Mouse (Mus musculus) telencephalon, adult 2 months (tissue): ENCODE results near the gene Psmb2.

Experiments used
- DNase-seq: peaks from one replicate; pipeline ENCODE4 v3.0.0-alpha.2; 2011; ENCODE audit warnings: low read depth, low spot score

Gene Psmb2

DNA sequence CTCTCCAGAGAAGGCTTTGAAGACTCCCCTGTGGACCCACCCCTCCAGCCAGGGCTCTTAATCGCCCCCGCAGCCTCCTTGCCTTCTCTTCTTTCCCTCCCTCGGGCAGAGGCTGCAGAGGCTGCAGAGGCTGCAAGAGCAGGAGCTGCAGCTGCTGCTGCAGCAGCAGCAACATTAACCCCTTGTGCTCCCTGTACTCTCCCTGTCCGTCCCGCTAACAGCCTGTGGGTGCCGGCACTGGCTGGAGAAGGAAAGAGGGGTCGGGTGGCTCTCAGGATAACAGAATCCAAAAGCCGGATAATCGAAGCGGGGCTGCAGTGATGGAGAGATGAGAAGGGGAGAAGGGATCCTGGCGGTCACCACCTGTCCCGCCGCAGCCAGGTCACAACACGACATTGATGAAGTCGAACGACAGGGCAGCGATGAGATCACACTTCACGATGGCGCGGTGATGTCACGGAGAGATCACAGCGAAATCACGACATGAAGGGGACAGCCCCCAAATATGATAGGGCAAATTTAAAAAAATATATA, 75.2 kb downstream of the Psmb2 start:
- no peak for DNase-seq

DNA sequence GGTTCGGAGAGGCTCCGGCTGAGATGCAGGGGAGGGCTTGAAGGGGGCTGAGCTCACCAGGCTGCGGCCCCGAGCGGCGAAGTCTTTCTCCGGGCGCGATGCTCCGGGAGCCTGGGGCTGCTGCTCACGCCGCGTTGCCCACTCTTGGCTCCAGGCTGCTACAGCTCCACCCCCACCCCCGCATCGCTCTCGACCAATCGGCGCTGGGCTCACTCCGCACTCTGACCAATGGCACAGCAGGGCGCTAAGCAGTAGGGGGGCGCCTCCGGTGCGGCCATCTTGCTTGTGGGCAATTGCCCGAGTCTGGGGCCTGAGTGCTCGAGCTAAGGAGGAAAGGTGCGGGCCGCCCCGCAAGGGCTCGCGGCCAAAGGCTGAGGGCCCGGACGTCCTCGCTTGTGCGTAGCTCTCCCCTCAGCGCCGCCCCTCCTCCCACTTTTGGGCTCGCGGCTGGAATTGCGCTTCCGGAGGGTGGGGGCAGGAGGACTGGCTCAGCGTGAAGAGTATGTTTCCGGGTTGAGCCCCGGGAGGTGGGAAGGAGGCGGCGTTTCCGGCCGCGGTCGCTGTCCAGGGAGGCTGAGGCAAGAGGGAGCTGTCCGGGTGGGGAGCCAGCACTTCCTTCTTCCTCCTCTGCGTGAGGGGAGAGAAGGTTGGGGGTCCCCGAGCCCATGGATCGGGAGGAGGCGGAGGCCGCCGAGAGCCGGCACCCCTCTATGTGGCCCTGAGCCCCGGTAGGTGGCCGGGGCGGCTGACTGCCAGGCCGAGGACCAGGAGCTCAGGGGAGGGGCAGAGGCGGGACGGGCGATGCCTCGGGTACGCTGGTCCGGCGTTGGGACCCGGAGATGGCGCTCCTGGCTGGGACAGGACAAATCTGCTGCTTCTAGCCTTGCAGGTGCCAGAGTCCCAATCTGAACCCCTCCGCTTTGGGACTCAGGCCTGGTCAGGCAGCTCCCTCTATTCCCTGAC, 76.1 kb downstream of the Psmb2 start, which contains the start of the genes Ncdn and AU040320:
Ncdn (minus strand) TSS at position 171 of the 963 bp plus-strand sequence.
AU040320 (plus strand) TSS at position 277 of the 963 bp plus-strand sequence.
- peak; percentile 93 for DNase-seq

DNA sequence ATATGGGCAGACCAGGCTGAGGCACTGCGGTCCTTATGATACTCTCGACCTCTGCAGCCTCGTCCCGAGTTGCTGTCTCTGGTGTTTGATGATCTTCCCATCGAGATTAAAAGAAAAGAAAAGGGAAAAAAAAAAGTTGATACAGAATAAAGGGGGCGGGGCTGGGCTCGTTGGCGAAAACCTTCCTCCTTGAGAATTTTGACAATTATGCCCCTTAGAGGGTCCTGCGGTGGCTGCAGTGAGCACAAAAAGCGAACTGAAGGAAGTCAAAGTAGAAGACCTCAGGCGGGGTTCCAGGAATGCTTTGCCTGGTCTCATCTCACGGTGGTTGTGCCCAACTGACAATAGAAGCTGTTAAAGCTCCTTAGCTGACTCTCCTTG, 76.8 kb downstream of the Psmb2 start:
- DNase-seq, result no peak

DNA sequence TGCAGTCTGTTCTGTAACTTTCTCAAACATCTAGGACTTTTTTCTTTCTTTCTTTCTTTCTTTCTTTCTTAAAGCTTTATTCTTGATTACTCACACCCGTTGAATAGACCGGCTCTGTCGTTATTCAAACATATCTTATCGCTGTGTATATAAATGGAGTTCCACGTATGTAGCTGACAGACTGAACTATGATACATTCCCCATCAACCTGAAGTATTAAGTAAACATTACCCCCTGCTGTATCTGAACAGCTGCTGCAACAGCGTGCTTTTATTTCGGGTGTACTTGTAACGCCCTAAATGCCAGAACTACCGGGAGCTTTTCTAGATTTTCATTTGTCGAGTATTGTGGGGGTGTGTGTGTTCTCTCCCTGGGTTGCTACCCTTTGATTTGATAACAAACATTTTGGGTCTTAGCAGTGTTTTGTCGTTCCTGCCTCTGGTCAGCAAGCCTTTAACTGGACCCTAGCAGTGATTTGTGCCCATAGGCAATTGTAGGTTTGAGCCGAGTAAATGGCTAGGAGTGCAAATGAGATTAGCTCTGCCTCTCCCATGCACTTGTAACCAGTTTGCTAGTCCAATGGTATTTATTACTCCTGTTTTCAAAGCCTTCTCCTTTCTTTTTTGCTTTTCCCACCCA, 77.4 kb downstream of the Psmb2 start:
- DNase-seq, result no peak

DNA sequence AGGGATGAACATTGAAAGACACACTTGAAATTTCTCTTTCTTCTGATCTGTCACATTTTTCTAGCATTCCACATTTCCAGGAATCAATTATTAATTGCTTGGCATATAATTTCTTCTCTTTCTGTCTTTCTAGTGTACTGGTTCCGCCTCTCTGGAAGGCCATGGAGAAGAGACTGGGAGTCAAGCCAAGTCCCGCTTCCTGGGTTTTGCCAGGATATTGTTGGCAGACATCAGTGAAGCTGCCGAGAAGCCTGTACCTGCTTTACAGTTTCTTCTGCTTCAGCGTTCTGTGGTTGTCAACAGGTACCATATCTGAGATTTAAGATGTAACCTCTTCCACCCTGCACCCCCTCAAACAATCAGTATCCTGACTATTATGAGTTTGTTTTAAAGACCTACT, 79.3 kb downstream of the Psmb2 start:
- DNase-seq, result no peak

DNA sequence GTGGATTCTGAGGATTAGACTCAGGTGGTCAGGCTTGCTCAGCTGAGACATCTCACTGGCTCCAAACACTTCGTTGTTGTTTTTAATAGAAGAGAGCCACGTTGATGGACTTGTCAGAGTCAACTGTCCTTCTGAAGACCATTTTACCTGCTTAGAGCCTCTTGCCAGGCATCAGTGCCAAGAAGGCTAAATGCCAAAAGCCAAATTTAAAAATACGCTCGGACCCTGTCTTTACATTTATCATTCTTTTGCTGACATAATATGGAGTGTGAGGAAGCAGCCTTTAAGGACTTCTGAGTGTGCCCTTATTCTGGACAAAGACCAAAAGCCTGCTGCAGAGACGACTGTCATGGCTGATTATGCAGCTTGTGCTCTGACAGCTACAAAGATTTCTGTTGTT, 80.9 kb downstream of the Psmb2 start:
- no peak for DNase-seq
